Mouse (Mus musculus) hindbrain, embryonic 16.5 days (tissue): ENCODE data around the gene Tnfaip8l2. TPM values are rescaled to one million over a fixed set of nuclear protein-coding genes. Genes with fewer than 3 reads are reported as not detected.

Experiments used
- ATAC-seq: fragments of 200-750 bp; cut with Nextera tagmentation; 2 replicates; pipeline ENCODE4 v1.8.0; 2017; ENCODE audit warnings: moderate TSS enrichment, moderate library complexity
- H3K27ac ChIP-seq: fragments of 300-500 bp; sonication (generic); 2 replicates; pipeline ENCODE4 v1.5.1; 2014; ENCODE audit warnings: low read depth, mild to moderate bottlenecking, control low read depth, low read length, moderate library complexity
- H3K27me3 ChIP-seq: fragments of 300-500 bp; sonication (generic); replicated peaks from 2 replicates; pipeline ENCODE4 v1.6.1; 2014; ENCODE audit warnings: low read length; ENCODE audit not compliant: control insufficient read depth, insufficient read depth
- H3K36me3 ChIP-seq: fragments of 300-500 bp; sonication (generic); 2 replicates; pipeline ENCODE4 v1.6.1; 2014; ENCODE audit warnings: mild to moderate bottlenecking, low read length, moderate library complexity, mixed read lengths; ENCODE audit not compliant: control insufficient read depth, insufficient read depth
- H3K4me1 ChIP-seq: fragments of 300-500 bp; sonication (generic); 2 replicates; pipeline ENCODE4 v1.6.1; 2014; ENCODE audit warnings: low read depth, low read length; ENCODE audit not compliant: control insufficient read depth, insufficient read depth
- H3K4me2 ChIP-seq: fragments of 300-500 bp; sonication (generic); 2 replicates; pipeline ENCODE4 v1.6.1; 2014; ENCODE audit warnings: mild to moderate bottlenecking, low read length, control low read depth, moderate library complexity
- H3K4me3 ChIP-seq: fragments of 300-500 bp; sonication (generic); 2 replicates; pipeline ENCODE4 v1.5.1; 2014; ENCODE audit warnings: mild to moderate bottlenecking, low read length, control low read depth, moderate library complexity
- H3K9ac ChIP-seq: fragments of 300-500 bp; sonication (generic); 2 replicates; pipeline ENCODE4 v1.6.1; 2014; ENCODE audit warnings: low read depth, mild to moderate bottlenecking, control low read depth, low read length, moderate library complexity
- H3K9me3 ChIP-seq: fragments of 300-500 bp; sonication (generic); 2 replicates; pipeline ENCODE4 v1.6.1; 2014; ENCODE audit warnings: mild to moderate bottlenecking, low read length, moderate library complexity; ENCODE audit not compliant: control insufficient read depth
- WGBS: fragments of 180-500 bp; shearing (Covaris S2); extraction: QIAGEN DNeasy Blood & Tissue Kit; methylation state at CpG from one replicate; pipeline ENCODE4 v1.1.7; 2014; 5-methylcytosine and 5-hydroxymethylcytosine counted together
- polyA plus RNA-seq: library from polyadenylated mRNA; unstranded; fragments of >200 nt; fragmentation: Nextera tagmentation; extraction: Ambion mirVana; gene quantifications from 2 replicates; pipeline ENCODE4 v1.2.1, GENCODE M21; 2015

Gene Tnfaip8l2
- 3.0 and 3.3 TPM in 2 replicates for polyA plus RNA-seq

DNA sequence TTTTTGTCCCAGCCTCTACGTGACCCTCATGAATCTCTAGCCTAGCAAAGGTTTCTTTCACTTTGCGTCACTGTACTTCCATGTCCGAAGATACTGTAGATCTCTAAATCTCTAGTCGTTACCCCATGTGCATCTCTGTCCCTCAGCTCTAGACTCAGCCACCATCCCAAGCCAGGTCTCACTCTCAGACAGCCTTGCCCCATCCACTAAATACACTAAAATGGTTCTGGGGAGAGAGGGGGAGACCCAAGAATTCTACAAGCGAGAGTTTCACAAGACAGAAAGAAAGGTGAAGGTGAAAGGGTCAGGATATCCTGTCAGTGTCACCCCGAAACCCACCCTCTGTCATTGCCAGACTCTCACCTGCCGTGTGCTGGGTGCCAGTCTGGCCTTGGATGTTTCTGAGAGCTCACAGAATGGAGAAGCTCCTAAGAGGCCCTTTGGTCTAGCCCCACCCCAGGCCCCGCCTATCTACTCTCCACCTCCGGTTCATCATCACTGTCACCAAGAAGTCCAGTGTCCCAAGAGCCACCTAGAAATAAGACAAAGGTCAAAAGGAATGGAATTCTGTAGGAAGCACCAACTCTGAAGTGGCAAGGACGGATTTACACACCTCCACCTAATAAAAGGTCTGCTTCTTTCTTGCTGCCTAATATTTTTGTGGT is at the start of gene Tnfaip8l2:
TSS of gene Tnfaip8l2 (minus strand) at position 409 of the 665 bp plus-strand sequence.
- WGBS = 87% methylated on average over 10 of the region's 10 CpGs
- peaks cover 8% of the 10 kb centered on the region; the same call in 1 of the 2 replicates for H3K36me3 ChIP-seq
- peak; percentile 57; the same call in 1 of the 2 replicates for ATAC-seq
- H3K9ac ChIP-seq = no peak within 1 kb of the TSS
- H3K4me3 ChIP-seq = no peak within 1 kb of the TSS
- H3K4me1 ChIP-seq = no peaks in the 10 kb centered on the region
- no peaks in the 10 kb centered on the region for H3K27me3 ChIP-seq
- H3K27ac ChIP-seq = no peak within 1 kb of the TSS
- no peak within 1 kb of the TSS for H3K4me2 ChIP-seq
- H3K9me3 ChIP-seq = no peaks in the 10 kb centered on the region

DNA sequence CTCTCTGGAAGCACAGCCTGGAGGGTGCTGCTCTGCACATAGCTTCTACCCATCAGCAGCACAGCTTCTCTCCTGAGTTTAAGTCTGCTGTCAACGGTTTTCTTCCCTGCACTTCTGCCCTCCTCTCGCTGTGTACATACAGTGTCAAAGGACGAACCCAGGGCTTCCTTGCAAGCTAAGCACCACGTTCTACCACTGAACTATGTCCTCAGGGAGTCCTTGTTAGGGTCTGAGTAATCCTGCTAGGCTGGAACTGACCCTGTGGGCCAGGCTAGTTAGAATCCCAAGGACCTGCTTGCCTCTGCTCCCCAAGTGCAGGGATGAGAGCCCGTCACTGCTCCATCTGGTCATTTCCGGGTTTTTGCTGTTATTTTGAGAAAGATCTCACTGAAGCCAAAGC is 44.7 kb upstream of the Tnfaip8l2 start:
- no peak overlapping the region for H3K27ac ChIP-seq
- no peak overlapping the region for H3K9ac ChIP-seq
- WGBS = 89% methylated on average over 6 of the region's 6 CpGs
- H3K4me2 ChIP-seq = no peak overlapping the region
- H3K4me1 ChIP-seq = no peaks in the 10 kb centered on the region
- no peaks in the 10 kb centered on the region for H3K9me3 ChIP-seq
- no peak for ATAC-seq
- H3K27me3 ChIP-seq = no peaks in the 10 kb centered on the region
- H3K4me3 ChIP-seq = no peak overlapping the region
- H3K36me3 ChIP-seq = peaks cover 17% of the 10 kb centered on the region

DNA sequence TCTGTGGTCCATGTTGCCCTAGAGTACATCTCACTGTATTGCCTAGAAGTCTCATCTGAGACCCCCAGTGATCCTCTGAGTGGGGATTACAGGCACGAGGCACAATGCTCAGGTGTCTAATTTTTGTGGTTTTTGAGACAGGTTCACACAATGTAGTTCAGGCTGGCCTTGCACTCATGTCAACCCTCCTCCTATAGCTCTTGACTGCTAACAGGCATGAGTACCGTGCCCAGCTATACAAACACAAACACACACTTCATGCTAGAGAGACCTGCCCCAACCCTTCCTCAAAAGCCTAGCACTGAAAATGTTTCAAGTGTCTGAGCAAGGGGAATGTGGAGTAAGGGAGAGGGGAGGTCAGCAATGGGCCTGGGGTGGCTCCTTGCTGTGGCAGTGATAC is 43.9 kb upstream of the Tnfaip8l2 start:
- H3K27ac ChIP-seq = no peak overlapping the region
- ATAC-seq = no peak

DNA sequence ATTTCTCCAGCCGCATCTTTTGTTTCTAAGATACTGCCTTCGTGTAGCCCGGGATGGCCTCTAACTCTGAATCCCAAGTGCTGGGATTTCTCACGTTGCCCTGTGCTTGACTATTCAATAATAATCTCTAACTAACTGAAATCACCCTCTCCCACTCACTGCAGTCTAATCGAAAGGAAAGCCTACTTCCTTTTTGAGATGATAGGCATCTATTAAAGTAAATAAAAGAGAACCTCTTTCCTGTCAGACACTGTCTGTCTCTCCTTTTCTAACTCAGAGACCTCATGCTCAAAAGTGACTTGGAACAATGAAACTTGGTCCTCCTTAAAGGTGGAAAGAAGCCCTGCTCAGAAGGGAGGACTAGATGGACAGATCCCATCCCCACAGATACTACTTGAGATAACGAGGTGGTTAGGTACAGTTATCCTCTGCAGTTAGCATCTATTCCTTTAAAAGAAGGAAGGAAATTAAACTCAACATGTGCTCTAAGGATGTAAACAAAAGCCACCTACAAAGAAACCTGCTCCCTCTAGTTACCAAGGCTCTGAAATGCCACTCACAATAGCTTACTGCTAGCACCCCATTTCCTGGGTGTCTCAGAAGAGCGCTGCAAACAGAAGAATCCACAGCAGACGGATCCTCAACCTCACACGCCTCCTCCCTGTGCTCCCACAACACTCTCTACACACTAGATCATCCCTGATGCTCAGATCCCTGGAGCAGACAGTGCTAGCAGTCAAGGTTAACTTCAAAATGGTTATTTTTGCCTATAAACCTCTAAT is 42.8 kb upstream of the Tnfaip8l2 start:
- H3K9me3 ChIP-seq = no peaks in the 10 kb centered on the region
- peaks cover 14% of the 10 kb centered on the region for H3K36me3 ChIP-seq
- H3K4me2 ChIP-seq = no peak overlapping the region
- H3K4me1 ChIP-seq = no peaks in the 10 kb centered on the region
- ATAC-seq = no peak
- no peak overlapping the region for H3K9ac ChIP-seq
- H3K4me3 ChIP-seq = no peak overlapping the region
- 95% methylated on average over 9 of the region's 9 CpGs for WGBS
- H3K27ac ChIP-seq = no peak overlapping the region
- no peaks in the 10 kb centered on the region for H3K27me3 ChIP-seq

More for the DNA sequence above, 43.9 kb upstream of the Tnfaip8l2 start:
- Histone ChIP-seq H3K9ac (no peak overlapping the region), H3K4me3 (no peak overlapping the region), H3K36me3 (peaks cover 16% of the 10 kb centered on the region), H3K4me2 (no peak overlapping the region), H3K27me3 (no peaks in the 10 kb centered on the region), H3K4me1 (no peaks in the 10 kb centered on the region), H3K9me3 (no peaks in the 10 kb centered on the region)
- 84% methylated on average over 2 of the region's 2 CpGs for WGBS

DNA sequence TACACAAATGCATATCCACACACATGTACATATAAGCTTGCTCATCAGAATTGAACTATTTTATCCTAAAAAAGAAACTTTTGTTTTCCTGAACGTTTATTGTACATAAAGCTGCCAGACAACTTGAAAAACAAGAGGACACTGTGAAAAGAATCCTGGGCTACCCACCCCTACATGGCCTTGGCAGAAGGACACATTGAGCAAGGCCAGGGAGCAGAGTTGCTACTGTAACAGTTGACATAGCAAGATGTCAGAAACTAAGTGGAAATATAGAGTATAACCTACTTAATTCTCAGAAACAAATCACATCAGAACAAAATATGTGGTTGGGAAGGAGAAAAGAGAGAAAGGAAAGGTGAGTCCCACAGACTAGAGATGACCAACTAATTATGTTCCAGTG is 39.7 kb upstream of the Tnfaip8l2 start:
- no peak for ATAC-seq
- 61% methylated on average over 1 of the region's 1 CpGs for WGBS
- H3K9ac ChIP-seq = no peak overlapping the region

DNA sequence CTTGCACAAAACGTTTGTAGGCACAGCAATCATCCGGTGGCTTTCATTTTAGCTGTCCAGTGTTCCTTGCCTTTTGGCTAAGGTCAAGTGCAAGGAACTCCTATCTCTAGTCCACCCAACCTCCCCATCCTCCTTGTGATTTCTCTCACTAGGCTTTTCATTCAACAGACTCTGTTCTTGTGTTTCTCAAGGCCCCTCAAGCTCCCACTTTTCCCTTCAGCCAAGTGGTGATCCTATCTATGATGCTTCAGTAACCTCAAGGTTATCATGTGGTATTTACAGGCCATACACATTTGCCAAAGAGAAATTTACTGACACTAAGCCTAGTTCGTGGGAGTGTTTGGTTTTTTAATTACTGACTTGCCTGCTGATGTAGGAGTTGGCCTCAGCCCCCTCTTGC is 37.7 kb upstream of the Tnfaip8l2 start:
- 74% methylated on average over 3 of the region's 3 CpGs for WGBS
- Histone ChIP-seq H3K36me3 (no peaks in the 10 kb centered on the region), H3K27me3 (no peaks in the 10 kb centered on the region), H3K27ac (no peak overlapping the region), H3K9me3 (no peaks in the 10 kb centered on the region), H3K4me3 (no peak overlapping the region), H3K4me1 (no peaks in the 10 kb centered on the region), H3K9ac (no peak overlapping the region), H3K4me2 (no peak overlapping the region)
- ATAC-seq = no peak

More for the DNA sequence above, 39.7 kb upstream of the Tnfaip8l2 start:
- H3K36me3 ChIP-seq = peaks cover 3% of the 10 kb centered on the region; the same call in 1 of the 2 replicates
- H3K9me3 ChIP-seq = no peaks in the 10 kb centered on the region
- H3K4me3 ChIP-seq = no peak overlapping the region
- no peak overlapping the region for H3K4me2 ChIP-seq
- no peaks in the 10 kb centered on the region for H3K4me1 ChIP-seq
- H3K27ac ChIP-seq = no peak overlapping the region
- H3K27me3 ChIP-seq = no peaks in the 10 kb centered on the region

DNA sequence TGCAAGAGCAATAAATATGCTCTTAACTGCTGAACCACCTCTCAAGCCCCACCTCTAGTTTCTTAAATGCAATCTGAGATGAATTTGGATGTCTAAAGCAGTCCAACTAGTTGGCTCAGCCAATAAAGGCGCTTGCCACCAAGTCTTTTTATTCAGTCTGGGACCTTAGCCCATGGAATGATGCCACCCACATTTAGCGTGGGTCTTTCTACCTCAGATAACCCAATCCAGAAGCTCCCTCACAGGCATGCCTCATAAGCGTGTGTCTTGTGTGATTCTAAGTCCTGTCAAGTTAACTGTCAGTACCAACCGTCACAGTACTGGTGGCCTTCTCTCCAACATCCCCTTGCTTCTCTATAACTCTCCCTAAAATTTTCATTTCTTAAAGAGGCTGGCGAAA is 36.8 kb upstream of the Tnfaip8l2 start:
- WGBS = 84% methylated on average over 5 of the region's 5 CpGs

DNA sequence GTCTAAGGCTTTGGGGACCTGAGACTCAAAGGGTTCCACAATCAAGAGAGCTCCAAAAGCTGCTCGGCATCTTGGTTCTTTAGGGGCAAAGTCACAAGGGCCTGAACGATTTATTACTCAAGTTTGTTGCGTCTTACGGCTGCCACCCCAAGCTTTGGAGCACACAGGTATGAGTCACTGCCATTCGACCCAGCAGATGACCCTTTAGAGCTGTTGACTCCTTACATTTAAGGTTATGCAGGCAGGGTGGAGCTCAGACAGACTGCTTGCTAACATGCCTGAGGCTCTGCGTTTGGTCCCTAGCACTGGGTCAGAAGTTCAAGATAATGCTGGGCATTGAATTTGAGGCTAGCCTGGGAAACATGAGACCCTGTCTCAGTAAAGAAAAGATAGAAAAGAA is 35.4 kb upstream of the Tnfaip8l2 start:
- no peak for ATAC-seq
- WGBS = 80% methylated on average over 6 of the region's 6 CpGs

More for the DNA sequence above, 36.8 kb upstream of the Tnfaip8l2 start:
- no peak for ATAC-seq
- Histone ChIP-seq H3K4me1 (peaks cover 2% of the 10 kb centered on the region; the same call in 1 of the 2 replicates), H3K9me3 (no peaks in the 10 kb centered on the region), H3K4me2 (no peak overlapping the region), H3K27me3 (no peaks in the 10 kb centered on the region), H3K27ac (no peak overlapping the region), H3K36me3 (no peaks in the 10 kb centered on the region), H3K9ac (no peak overlapping the region), H3K4me3 (no peak overlapping the region)

DNA sequence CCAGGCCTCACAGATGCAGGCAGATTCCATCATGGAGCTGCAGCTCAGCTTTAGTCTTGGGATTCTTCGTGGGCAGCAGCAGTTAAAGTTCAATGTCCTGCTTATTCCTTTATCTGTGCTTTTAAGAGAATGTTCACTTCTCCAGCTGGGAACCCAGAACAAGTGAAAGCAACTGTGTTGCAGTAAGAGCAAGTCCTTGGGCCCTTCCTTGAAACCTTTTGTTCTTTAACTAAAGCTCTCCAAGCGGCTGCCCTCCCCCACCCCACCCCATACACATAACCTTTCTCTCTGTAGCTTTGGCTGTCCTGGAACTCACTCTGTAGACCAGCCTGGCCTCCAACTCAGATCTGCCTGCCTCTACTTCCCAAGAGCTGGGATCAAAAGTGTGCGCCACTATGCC is 34.3 kb upstream of the Tnfaip8l2 start:
- H3K4me1 ChIP-seq = peaks cover 8% of the 10 kb centered on the region; the same call in 1 of the 2 replicates
- H3K4me3 ChIP-seq = no peak overlapping the region
- H3K27ac ChIP-seq = no peak overlapping the region
- WGBS = 61% methylated on average over 3 of the region's 3 CpGs
- ATAC-seq = no peak
- H3K36me3 ChIP-seq = peaks cover 15% of the 10 kb centered on the region
- no peak overlapping the region for H3K4me2 ChIP-seq
- H3K27me3 ChIP-seq = peaks cover 2% of the 10 kb centered on the region; the same call in 1 of the 2 replicates
- no peaks in the 10 kb centered on the region for H3K9me3 ChIP-seq
- no peak overlapping the region for H3K9ac ChIP-seq

More for the DNA sequence above, 35.4 kb upstream of the Tnfaip8l2 start:
- H3K4me1 ChIP-seq = peaks cover 8% of the 10 kb centered on the region; the same call in 1 of the 2 replicates
- H3K36me3 ChIP-seq = peaks cover 4% of the 10 kb centered on the region
- no peak overlapping the region for H3K9ac ChIP-seq
- H3K27me3 ChIP-seq = peaks cover under 1% of the 10 kb centered on the region; the same call in 1 of the 2 replicates
- H3K4me3 ChIP-seq = no peak overlapping the region
- no peaks in the 10 kb centered on the region for H3K9me3 ChIP-seq
- no peak overlapping the region for H3K4me2 ChIP-seq
- H3K27ac ChIP-seq = no peak overlapping the region
